Mouse (Mus musculus) limb, embryonic 11.5 days (tissue): ENCODE measurements at regions not wholly inside any gene's neighbourhood (a gene's known extent, or its start where the extent isn't known, plus 50 kb on each side); places are given as distances from the start of the nearest gene placed in this dataset.

Source experiments
- ATAC-seq: fragments of 200-750 bp; cut with Nextera tagmentation; 2 replicates; pipeline ENCODE4 v1.8.0; 2017; ENCODE audit warnings: low read depth; ENCODE audit not compliant: insufficient number of reproducible peaks, low FRiP score, low TSS enrichment
- DNase-seq: peaks from one replicate; pipeline ENCODE4 v3.0.0-alpha.2; 2015; ENCODE audit warnings: low spot score
- H3K27ac ChIP-seq: fragments of 300-500 bp; sonication (generic); replicated peaks from 2 replicates; pipeline ENCODE4 v1.5.1; 2014; ENCODE audit warnings: low read depth, mild to moderate bottlenecking, low read length
- H3K27me3 ChIP-seq: fragments of 300-500 bp; sonication (generic); 2 replicates; pipeline ENCODE4 v1.6.1; 2014; ENCODE audit warnings: mild to moderate bottlenecking, low read length, mixed read lengths; ENCODE audit not compliant: control insufficient read depth, insufficient read depth
- H3K36me3 ChIP-seq: fragments of 300-500 bp; sonication (generic); 2 replicates; pipeline ENCODE4 v1.6.1; 2014; ENCODE audit warnings: mild to moderate bottlenecking, low read length, moderate library complexity, mixed read lengths; ENCODE audit not compliant: control insufficient read depth, insufficient read depth
- H3K4me1 ChIP-seq: fragments of 300-500 bp; sonication (generic); 2 replicates; pipeline ENCODE4 v1.6.1; 2014; ENCODE audit warnings: low read length, mixed read lengths; ENCODE audit not compliant: control insufficient read depth, insufficient read depth
- H3K4me2 ChIP-seq: fragments of 300-500 bp; sonication (generic); 2 replicates; pipeline ENCODE4 v1.6.1; 2014; ENCODE audit warnings: low read depth, mild to moderate bottlenecking, moderate library complexity; ENCODE audit not compliant: severe bottlenecking
- H3K4me3 ChIP-seq: fragments of 300-500 bp; sonication (generic); 2 replicates; pipeline ENCODE4 v1.5.1; 2014; ENCODE audit warnings: low read depth, low read length
- H3K9ac ChIP-seq: fragments of 300-500 bp; sonication (generic); 2 replicates; pipeline ENCODE4 v1.6.1; 2014; ENCODE audit warnings: mild to moderate bottlenecking, low read length
- H3K9me3 ChIP-seq: fragments of 300-500 bp; sonication (generic); 2 replicates; pipeline ENCODE4 v1.6.1; 2016; ENCODE audit warnings: low read length; ENCODE audit not compliant: control insufficient read depth
- WGBS: fragments of 180-500 bp; shearing (Covaris S2); extraction: QIAGEN DNeasy Blood & Tissue Kit; methylation state at CpG from one replicate; pipeline ENCODE4 v1.1.7; 2014; 5-methylcytosine and 5-hydroxymethylcytosine counted together

DNA sequence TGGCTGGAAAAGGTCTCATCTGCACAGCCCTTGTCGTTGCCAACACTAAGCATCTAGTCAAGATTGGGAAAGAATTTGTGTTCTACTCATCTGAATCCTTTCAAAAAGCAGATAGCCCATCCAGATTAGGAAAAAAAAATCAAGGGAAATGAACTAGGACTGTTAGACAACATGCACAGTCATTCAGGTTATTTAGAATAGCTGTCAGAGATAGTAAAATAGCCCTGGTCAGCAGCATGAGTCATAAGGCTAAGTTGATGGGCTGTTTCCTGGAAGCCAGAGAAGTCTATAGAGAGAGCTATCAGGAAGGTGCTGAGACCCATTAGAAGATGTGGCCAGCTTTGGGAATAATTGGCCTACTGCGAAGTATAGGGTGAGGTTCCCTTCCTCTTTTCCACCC, 1447.4 kb downstream of the Slc22a22 start:
- ATAC-seq (no peak), DNase-seq (no peak)
- Histone ChIP-seq H3K36me3 (no peaks in the 10 kb centered on the region), H3K27ac (no peak overlapping the region), H3K4me2 (no peak overlapping the region), H3K27me3 (no peaks in the 10 kb centered on the region), H3K9me3 (no peaks in the 10 kb centered on the region), H3K4me1 (no peaks in the 10 kb centered on the region), H3K9ac (no peak overlapping the region), H3K4me3 (no peak overlapping the region)
- WGBS = 84% methylated on average over 2 of the region's 2 CpGs

DNA sequence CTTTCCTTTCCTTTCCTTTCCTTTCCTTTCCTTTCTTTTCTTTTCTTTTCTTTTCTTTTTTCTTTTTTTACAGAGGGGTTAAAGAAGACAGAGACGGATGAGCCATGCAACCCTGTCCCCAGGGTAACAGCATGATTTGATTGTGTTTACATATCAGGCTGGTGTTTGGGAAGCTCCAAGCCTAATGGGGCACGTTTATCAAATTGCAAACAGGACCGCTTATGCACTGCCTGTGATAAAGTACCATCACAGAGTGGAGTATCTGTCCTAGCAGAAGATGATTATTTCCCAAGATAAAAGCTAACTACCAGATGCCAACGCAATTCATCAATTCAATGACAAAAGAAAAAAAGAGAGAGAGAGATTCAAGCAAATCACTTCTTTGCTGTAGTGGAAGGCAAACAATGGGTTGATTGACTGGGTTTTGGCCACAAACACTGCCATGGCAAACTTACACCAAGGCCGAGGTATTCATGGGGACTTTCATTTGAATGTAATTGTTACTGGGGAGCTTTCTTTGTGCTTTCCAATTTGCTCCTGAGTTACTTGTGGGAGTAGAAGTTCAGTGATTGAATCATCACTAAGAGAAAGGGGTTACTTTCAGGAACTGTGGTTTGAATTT, 1450.1 kb downstream of the Slc22a22 start:
- H3K27ac ChIP-seq = no peak overlapping the region
- WGBS = 40% methylated on average over 5 of the region's 5 CpGs

DNA sequence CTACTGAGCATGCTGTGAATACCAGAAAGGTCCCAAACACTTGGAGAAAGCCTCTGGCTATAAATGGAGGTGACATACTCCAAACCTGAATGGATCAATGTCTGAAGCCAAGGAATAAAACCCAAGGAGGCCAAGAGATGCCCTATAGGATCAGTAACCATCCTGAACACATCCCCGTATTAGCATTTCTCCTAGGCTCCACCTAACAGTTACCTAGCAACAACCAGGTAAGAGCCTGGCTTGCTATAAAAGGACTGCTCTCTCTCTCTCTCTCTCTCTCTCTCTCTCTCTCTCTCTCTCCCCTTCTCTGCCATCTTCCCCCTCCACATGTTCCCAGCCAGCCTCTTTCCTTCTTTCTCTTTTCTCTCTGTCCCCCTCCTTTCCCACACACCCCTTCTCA, 1452.7 kb downstream of the Slc22a22 start:
- WGBS = 88% methylated on average over 1 of the region's 1 CpGs
- DNase-seq (no peak), ATAC-seq (no peak)
- Histone ChIP-seq H3K36me3 (no peaks in the 10 kb centered on the region), H3K27ac (no peak overlapping the region), H3K9ac (no peak overlapping the region), H3K9me3 (no peaks in the 10 kb centered on the region), H3K27me3 (no peaks in the 10 kb centered on the region), H3K4me2 (no peak overlapping the region), H3K4me1 (no peaks in the 10 kb centered on the region), H3K4me3 (no peak overlapping the region)

More for the DNA sequence above, 1450.1 kb downstream of the Slc22a22 start:
- ATAC-seq (no peak), DNase-seq (no peak)
- H3K4me2 ChIP-seq = no peak overlapping the region
- H3K9me3 ChIP-seq = no peaks in the 10 kb centered on the region
- no peak overlapping the region for H3K4me3 ChIP-seq
- no peaks in the 10 kb centered on the region for H3K27me3 ChIP-seq
- no peak overlapping the region for H3K9ac ChIP-seq
- no peaks in the 10 kb centered on the region for H3K36me3 ChIP-seq
- H3K4me1 ChIP-seq = no peaks in the 10 kb centered on the region

DNA sequence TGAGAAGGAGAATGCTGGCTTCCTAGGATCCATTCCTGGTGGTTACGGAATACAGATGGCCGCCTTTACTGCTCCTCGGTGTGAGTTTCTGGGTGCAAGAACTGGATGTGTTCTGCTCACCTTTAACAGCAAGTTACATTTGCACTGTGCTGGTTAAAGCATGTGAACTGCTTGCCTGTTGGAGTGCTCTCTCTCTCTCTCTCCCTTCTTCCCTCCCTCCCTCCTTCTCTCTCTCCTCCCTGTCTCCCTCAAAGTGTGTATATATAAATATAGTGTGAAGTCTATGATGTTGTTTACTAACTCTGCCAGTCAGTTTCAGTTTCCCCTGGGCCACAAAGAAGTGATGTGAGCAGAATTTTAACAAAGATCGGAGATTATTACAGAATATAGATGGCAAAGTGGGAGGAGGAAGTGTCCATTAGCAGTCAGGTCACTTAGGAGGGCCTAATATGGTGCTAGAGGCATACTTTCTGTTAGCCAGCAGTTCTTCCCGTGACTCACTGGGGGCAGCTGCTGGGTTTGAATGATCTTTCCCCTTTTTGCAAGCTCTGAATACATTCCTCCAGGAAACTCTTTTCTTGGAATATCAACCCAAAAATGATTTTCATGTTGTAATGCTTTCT, 1453.5 kb downstream of the Slc22a22 start:
- H3K9me3 ChIP-seq = no peaks in the 10 kb centered on the region
- H3K27ac ChIP-seq = no peak overlapping the region
- DNase-seq = no peak
- no peaks in the 10 kb centered on the region for H3K36me3 ChIP-seq
- H3K4me2 ChIP-seq = no peak overlapping the region
- H3K4me1 ChIP-seq = no peaks in the 10 kb centered on the region
- WGBS = 93% methylated on average over 5 of the region's 5 CpGs
- no peak overlapping the region for H3K4me3 ChIP-seq
- no peak for ATAC-seq
- no peaks in the 10 kb centered on the region for H3K27me3 ChIP-seq
- no peak overlapping the region for H3K9ac ChIP-seq

DNA sequence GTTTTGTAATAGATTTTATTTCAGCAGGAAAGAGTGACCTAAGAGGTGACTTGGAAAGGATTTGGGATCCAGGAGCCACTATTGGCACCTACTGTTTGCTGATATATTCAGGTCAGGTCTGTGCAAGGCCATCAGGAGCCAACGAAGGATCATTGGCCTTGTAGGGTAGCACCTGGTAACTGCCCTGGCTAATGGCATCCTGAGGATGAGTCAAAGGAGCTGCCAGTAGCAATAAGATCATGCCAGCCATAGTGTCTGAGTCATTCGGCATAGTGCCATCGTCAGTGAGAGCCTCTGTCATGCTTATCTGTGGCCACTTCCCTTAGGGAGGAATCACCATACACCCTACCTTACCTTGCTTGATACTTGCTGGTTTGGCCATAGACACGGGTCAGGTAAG, 1455.1 kb downstream of the Slc22a22 start:
- H3K27ac ChIP-seq = no peak overlapping the region
- no peak overlapping the region for H3K9ac ChIP-seq
- no peak overlapping the region for H3K4me3 ChIP-seq
- H3K4me1 ChIP-seq = no peaks in the 10 kb centered on the region
- no peak for ATAC-seq
- no peak overlapping the region for H3K4me2 ChIP-seq
- H3K27me3 ChIP-seq = no peaks in the 10 kb centered on the region
- H3K9me3 ChIP-seq = no peaks in the 10 kb centered on the region
- no peaks in the 10 kb centered on the region for H3K36me3 ChIP-seq
- WGBS = 84% methylated on average over 4 of the region's 4 CpGs
- DNase-seq = no peak

DNA sequence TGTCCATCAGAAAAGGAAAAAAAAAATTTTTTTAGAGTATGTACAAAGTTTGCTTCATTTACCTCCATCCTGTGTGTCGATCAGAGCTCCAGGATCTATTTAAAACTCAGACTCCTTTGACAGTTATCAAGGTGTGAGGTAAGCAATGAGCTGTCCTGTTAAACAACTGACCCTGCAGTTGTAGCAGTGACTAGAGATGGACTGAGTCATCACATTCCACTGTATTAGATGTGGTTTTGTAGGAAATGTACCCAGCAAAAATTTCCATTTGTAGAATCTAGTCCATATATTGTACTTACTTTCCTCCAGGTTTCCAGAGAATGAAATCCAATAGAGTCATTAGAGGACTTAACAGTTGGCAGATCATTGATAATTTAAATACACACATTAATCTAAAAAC, 1459.3 kb downstream of the Slc22a22 start:
- ATAC-seq (no peak), DNase-seq (no peak)
- Histone ChIP-seq H3K27ac (no peak overlapping the region), H3K27me3 (no peaks in the 10 kb centered on the region), H3K4me2 (no peak overlapping the region), H3K9me3 (no peaks in the 10 kb centered on the region), H3K9ac (no peak overlapping the region), H3K4me1 (no peaks in the 10 kb centered on the region), H3K4me3 (no peak overlapping the region), H3K36me3 (no peaks in the 10 kb centered on the region)
- 76% methylated on average over 1 of the region's 1 CpGs for WGBS

DNA sequence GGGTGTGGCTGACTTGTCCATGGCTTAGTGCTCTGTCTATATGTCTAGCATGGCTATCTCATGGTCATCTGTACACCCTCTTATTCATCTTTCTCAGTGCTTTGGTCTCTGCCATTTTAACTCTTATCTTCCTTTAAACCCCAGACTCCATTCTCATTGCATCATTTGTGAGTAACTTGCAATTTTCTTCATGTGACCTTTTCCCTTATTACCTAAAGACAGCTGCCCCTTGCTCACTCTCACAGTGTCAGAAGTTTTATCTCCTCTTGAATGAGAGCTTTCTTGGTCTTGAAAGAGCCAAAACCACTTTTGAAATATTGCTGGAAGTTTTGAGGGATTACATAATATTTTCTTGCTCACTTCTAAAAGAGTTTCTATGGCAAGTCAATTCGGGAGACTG, 1459.9 kb downstream of the Slc22a22 start:
- H3K27me3 ChIP-seq = no peaks in the 10 kb centered on the region
- DNase-seq (no peak), ATAC-seq (no peak)
- H3K4me2 ChIP-seq = no peak overlapping the region
- 92% methylated on average over 1 of the region's 1 CpGs for WGBS
- H3K9ac ChIP-seq = no peak overlapping the region
- H3K27ac ChIP-seq = no peak overlapping the region
- H3K4me3 ChIP-seq = no peak overlapping the region
- H3K9me3 ChIP-seq = no peaks in the 10 kb centered on the region
- no peaks in the 10 kb centered on the region for H3K4me1 ChIP-seq
- H3K36me3 ChIP-seq = no peaks in the 10 kb centered on the region

DNA sequence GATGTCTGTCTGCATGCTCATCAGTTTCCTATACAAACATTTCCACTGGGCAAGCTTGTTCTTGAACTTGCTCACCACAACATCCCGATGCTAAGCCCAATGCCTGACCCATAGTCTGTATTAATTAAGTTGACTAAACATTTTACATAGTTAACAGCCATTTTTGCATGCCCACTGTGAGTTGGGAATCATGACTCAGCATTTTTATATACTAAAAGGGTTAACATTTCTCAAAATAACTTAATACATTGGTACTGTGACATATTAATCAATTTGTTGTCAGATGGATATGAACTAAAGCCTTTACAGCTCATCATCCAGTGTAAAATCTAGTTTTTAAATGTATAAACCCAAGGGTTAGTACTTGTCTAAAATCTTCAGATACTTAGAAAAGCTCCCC, 1461.4 kb downstream of the Slc22a22 start:
- ATAC-seq (no peak), DNase-seq (no peak)
- Histone ChIP-seq H3K4me2 (no peak overlapping the region), H3K4me1 (no peaks in the 10 kb centered on the region), H3K36me3 (no peaks in the 10 kb centered on the region), H3K9me3 (no peaks in the 10 kb centered on the region), H3K9ac (no peak overlapping the region), H3K4me3 (no peak overlapping the region), H3K27ac (no peak overlapping the region), H3K27me3 (no peaks in the 10 kb centered on the region)
- 95% methylated on average over 1 of the region's 1 CpGs for WGBS
